Mouse (Mus musculus) gastrocnemius, postnatal 10 days (tissue): ENCODE measurements around the gene Stac2. TPM values are rescaled to one million over a fixed set of nuclear protein-coding genes. Genes with fewer than 3 reads are reported as not detected.

Experiments used
- DNase-seq: peaks from one replicate; pipeline ENCODE4 v3.0.0; 2021; ENCODE audit warnings: mixed read lengths
- long read RNA-seq, 2 experiments: library from polyadenylated mRNA; stranded (forward); transcript quantifications; one replicate each; pipeline ENCODE4 v2.0.0; 2021
- total RNA-seq, 2 experiments: library from RNA; stranded (reverse); gene quantifications; 2 replicates each; pipeline ENCODE4 v1.2.3; 2021

Stac2 gene
- total RNA-seq, result under 1 TPM; 0.26 to 0.36 TPM
- long read RNA-seq, experiment 1, result 0 reads
- long read RNA-seq, experiment 2, partial matches to known transcripts, result 1 of 1 reads
- long read RNA-seq, experiment 2, other reads (novel, unspliced or antisense), result 0 of 1 reads

DNA sequence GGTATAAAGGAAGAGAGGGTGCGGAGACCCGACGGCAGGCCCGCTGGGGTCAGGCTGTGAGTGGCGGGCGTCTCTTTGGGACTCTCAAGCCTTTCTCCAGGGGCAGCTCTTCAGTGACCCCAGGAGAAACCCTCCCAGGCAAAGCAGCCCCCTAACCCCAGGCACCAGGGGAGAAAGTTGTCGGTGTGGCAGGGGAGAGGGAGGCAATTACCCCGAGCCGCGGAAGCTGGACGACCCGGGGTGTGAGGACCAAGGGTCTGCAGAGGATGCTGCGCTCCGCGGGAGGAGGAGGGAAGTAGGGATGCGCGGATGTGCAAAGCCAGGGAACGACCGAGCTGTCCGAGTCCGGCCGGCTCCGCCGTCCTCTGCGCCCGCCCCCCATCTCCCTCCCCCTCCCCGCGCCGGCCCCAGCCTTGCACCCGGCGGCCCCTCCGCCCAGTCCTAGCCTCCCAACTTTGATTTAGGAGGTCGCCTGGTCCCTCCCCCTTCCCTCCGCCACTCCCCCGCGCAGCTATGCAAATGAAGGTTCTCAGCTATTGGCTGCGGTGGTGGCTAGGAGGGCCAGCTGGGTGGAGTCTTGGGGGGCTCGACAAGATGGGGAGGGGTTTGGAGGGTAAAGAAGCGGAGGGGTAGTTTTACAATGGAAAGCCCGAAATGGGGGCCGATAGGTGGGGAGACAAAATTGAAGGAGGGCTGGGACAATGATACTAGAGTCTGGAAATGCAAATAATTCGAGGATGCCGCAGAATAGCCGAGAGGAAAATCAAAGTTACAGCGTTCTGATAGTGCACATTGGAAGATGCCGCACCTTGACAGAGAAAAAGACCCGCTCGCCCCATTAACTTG is at the start of gene Stac2:
TSS of gene Stac2 (minus strand) at position 474 of the 846 bp plus-strand sequence.
- DNase-seq, result peak; percentile 63

- DNase-seq, result no peak
Observed at GRCm38 (mm10) chr11:98101332-98101731, 48.1 kb upstream of the Stac2 start.

- no peak for DNase-seq
Observed at GRCm38 (mm10) chr11:98090583-98090982, 37.3 kb upstream of the Stac2 start.

DNA sequence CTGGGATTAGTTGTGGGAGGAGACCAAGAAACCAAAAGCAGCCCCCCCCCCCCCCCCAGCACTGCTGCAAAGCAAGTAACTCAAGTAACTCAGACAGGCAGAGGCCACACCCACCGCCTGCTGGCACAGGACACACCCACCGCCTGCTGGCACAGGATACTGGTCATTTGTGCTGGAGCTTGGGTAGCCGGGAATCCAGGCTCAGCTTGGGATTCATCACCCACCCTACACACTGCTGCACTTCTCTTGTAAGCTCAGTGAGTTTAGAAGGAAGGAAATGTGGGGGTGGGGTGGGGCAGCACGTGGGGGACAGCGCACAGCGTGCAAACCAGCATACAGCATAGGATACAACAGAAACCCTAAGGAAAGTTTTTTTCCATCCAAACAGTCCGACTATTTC is 35.0 kb upstream of the Stac2 start:
- DNase-seq, result peak; percentile 57

- DNase-seq, result no peak
Observed at GRCm38 (mm10) chr11:98086574-98086973, 33.3 kb upstream of the Stac2 start.

DNA sequence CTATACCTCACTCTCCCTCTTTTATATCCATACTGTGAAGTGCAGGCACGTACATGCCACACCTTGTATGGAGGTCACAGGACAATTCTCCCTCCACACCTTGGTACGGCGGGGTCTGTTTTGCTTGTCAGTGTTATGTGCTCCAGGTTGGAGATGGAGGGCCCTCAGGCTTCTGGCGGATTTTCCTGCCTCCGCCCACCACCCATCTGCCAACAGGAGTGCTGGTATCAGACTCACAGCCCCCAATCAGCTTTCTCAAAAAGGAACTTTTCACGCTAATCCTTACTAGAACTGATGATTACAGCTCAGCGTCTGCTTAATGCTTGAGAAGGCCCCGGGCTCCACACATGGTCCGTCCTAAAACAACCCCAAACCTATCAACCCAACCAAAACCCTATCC is 32.9 kb upstream of the Stac2 start:
- DNase-seq, result no peak

GRCm38 (mm10) chr11:98082745-98083144 is 29.5 kb upstream of the Stac2 start:
- no peak for DNase-seq

DNA sequence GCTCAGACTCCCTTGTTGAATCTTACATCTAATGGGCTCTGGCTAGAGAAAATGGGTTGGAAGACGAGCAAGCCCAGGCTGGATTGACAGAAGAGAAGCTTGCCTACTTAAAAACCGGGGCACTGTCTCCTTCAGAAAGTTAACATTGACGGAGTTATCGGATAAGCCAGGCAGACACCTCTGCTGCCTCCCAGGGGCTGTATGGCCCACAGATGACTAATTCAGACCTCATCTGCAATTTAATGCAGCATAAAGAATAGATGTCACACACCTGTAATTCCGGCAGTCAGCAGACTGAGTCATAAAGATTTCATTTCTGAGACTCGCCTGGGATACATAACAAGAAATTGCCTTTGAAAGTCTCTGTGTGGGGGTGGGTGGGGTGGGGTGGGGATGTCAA is 27.2 kb upstream of the Stac2 start:
- DNase-seq, result no peak

GRCm38 (mm10) chr11:98077086-98077485 is 23.8 kb upstream of the Stac2 start:
- no peak for DNase-seq

GRCm38 (mm10) chr11:98075195-98075808 is 22.0 kb upstream of the Stac2 start:
- DNase-seq, result peak; percentile 92

GRCm38 (mm10) chr11:98073442-98073841 is 20.2 kb upstream of the Stac2 start:
- no peak for DNase-seq

GRCm38 (mm10) chr11:98067255-98067654 is 14.0 kb upstream of the Stac2 start:
- DNase-seq, result no peak

- DNase-seq, result no peak
Observed at GRCm38 (mm10) chr11:98066201-98066600, 12.9 kb upstream of the Stac2 start.

DNA sequence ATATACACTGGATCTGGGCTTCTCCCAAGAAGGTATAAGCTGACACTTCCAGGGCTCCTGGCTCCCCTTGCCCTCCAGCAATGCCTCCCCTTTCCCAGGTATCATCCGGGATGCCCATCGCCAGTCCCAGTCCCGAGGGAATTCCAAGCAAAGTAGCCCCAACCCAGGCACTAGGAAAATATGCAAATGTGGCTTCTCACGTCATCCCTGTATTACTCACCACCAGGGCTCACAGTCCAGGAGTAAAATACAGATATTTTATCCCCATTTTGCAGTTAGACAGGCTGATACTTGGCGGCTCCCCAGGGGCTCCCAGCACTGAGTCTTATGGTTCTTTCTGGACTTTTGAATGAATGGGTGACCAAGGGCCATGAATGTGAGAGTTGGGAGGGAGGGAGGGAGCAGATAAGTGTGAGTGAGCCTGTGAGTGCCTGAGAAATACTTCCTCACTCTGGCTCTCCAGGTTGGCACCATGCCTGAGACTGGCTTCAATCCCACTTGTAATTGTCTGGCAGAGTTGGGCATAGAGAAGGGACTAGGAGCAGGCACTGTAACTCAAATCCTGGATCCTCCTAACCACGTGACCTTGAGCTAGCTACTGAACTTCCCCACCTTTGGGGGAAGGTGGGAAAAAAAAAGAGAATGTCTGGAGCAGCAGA is 8.8 kb upstream of the Stac2 start:
- peak; percentile 60 for DNase-seq

GRCm38 (mm10) chr11:98061441-98061840 is 8.2 kb upstream of the Stac2 start:
- DNase-seq, result no peak

GRCm38 (mm10) chr11:98060104-98060692 is 6.9 kb upstream of the Stac2 start:
- DNase-seq, result no peak

DNA sequence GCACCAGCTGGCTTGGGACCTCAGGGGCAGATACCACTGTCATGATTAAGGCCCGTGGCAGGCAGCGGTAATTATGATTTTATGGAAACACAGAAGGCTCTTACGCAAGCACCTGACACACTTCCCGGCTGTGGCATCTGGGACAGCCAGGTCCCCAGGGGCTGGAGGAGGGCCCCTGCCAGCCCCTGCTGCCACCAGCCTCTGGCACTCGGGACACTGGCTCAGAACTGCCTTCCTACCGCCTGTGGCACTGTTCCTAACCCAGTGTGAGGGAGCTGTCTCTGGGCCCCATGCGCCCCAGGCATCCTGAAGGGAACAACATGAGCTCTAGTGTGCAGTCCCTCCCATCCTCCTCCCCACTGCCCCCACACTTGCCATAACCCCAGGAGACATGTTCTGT is 6.4 kb upstream of the Stac2 start:
- peak; percentile 34 for DNase-seq

DNA sequence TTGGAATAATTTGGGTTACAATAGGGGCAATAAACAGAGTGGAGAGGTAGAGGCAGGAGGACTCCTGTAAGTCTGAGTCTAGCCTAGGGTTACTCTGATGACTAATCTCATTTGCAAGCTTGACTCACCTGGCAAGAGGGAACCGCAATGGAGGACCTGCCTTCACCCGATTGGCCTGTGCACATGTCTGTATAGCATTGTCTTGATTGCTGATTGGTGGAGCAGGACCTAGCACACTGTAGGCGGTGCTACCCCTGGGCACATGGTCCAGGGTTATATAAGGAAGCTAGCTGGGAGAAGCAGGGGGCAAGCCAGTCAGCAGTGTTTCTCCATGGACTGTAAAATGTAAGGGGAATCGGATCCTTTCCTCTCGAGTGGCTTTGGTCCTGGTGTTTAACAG is 4.7 kb upstream of the Stac2 start:
- no peak for DNase-seq

- no peak for DNase-seq
Observed at GRCm38 (mm10) chr11:98057466-98057865, 4.2 kb upstream of the Stac2 start.

- DNase-seq, result no peak
Observed at GRCm38 (mm10) chr11:98052129-98052988, 903 bp downstream of the Stac2 start.

DNA sequence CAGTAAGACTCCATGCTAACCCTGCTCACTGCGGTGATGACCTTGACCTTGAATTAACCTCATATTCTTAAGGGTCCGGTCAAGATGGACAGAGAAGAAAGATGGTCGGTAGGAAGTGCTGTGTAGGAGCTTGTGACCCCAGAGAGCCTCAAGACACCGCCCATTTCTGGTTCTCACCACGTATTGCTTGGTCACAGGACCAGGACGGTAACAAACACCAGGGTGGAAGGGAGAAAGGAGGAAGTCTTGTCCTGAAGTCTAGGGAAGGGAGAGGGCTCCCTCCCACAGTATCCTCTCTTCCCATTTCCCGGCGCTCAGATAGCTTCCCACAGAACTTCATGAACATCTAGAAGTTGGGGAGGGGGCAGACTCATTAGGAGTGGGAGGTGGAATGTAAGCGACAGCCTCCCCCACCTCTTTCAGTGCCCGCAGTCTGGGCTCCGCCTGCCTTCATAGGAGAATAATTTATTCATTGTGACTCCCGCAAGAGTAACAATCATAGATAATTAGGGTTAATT is 1.6 kb downstream of the Stac2 start:
- no peak for DNase-seq
